Mouse (Mus musculus) liver, adult 2 months (tissue): ENCODE data around the gene Olfr1394.

Source experiments
- CTCF ChIP-seq: fragments of 200-500 bp; IDR thresholded peaks from 2 replicates; pipeline ENCODE4 v1.5.1; 2011; ENCODE audit warnings: low read depth, low read length, control low read depth
- POLR2A ChIP-seq: fragments of 200-500 bp; IDR thresholded peaks from 2 replicates; pipeline ENCODE4 v1.6.1; 2011; ENCODE audit warnings: low read length, control low read depth; ENCODE audit not compliant: insufficient read depth; ENCODE audit errors: extremely low read depth

DNA sequence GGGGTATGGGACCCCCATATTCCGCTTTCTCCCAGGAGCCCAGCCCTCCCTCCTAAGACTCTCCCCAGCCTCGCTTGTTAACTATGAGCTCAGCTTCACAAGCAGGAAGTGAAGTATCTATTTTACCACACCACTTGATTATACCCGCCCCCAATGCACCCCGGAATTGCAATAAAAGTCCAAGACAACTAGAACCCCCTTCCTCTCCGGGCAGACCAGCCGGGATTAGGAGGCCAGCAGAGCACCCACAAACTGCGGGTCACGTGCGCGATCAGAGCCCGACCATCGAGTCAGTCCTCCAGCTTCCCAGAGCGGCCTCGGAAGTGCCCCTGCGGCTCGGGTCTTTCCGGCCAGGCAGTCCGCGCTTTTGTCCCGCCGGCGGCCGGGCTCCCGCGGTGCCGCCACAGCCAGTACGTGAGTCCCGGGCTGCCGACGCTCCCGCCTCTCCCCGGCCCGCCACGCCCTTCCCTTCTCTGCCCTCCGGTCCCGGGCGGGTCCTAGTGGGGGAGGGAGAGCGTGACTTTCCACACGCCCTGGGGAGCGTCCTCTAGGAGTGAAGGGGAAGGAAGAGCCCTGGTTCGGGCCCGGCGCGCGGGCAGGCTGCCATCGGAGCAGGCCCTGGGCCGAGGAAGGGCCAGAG lies 49.1 kb downstream of the Olfr1394 start, which contains the start of gene Zfp62:
- TF ChIP-seq CTCF (no peak), POLR2A (peak; percentile 65; the same call in 1 of the 2 replicates)
